Mouse (Mus musculus) monocyte, adult 5-6 weeks (primary cell): ENCODE data around the gene Oit1. TPM values are rescaled to one million over a fixed set of nuclear protein-coding genes. Genes with fewer than 3 reads are reported as not detected.

Experiments used
- ATAC-seq: fragments of 153-309, 156-312 bp; replicated peaks from 2 replicates; pipeline ENCODE4 v1.8.0; 2017; ENCODE audit warnings: mild to moderate bottlenecking; ENCODE audit not compliant: low TSS enrichment, insufficient number of reproducible peaks, severe bottlenecking, poor library complexity, low FRiP score
- total RNA-seq: library from RNA; stranded (forward); fragments of 200-1000, 200-491, 200-594 nt; gene quantifications from 3 replicates; pipeline ENCODE4 v1.2.3, GENCODE M21; 2017

Gene Oit1
- not detected in 3 replicates for total RNA-seq

DNA sequence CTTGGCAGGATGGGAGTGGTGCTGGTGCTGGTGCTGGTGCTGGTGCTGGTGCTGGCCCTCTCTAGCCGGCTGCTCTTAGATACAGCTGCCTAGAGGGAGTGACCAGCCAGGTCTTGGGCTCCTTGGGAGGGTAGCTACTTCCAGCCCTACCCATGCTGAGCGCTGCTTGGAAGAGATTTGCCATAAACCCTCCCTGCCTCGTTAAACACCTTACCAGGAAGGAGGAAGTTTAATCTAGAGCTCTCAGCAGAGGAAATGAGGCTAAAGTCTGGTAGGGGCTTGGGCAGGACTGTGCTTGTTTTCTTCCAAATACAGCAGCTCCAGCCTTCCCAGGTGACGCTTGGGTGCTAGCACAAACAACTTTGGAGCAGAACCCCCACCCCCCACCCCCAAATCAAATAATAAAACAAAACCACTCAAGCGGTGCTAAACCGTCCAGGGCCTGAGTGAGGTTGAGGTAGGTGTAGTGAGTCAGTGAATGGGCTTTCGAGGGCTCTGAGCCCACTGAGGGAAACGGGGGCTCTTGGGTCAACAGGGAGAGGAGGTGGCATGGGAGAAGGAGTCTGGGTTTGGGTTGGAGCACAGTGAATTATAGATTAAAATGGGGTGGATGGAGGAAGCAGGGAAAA lies at the start of gene Oit1:
Gene Oit1, minus strand, starts transcription at position 70 of the 629 bp plus-strand sequence.
- no peak for ATAC-seq

- no peak for ATAC-seq
Measured at GRCm38 (mm10) chr14:8422833-8423232, 44.3 kb upstream of the Oit1 start.

DNA sequence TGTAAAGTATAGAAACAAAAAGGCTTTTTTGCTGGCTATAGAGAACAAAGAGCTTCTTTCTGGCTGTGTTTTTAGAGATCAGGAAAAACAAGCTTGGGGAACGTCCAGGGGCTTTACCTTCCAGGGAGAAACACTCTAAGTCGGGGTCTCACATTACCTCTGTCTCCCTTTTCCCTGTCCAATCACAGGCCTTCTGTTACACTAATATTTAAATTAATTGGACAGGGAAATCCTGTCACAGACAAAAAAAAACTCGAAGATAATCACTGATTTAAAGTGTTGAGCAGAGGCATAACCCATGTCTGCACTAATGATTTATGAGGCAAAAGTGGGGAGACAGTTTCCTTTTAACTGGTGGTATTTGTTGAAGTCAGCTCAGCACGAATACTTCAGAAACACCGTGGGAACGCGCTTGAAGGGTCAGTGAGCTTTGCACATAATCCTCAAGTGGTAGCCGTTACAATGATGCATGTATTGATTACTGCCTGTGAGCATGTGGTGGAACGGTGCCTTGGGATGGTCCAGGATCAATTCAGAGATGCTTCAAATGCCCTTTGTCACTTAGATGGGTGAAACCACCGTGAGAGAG lies 42.7 kb upstream of the Oit1 start:
- ATAC-seq = no peak

GRCm38 (mm10) chr14:8418610-8419009 lies 40.1 kb upstream of the Oit1 start:
- no peak for ATAC-seq

DNA sequence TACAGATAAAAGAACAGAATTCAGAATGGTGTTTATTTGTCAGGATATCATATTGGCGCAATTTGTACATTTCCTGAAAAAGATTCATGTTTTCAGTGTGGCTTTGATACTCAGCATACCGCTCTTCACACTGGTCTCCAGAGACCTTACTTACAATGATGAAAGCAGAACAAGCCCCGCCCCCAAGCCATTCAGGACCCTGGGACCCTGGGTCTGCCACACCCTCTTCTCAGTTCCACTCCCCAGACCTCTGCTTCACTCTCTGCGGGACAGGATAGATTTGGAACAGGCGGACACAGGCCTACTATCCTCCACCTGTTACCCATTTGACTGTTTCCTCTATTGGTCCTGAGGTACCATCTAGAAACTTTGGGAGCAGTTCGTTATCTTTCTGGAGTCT lies 27.4 kb upstream of the Oit1 start:
- no peak for ATAC-seq

- no peak for ATAC-seq
Measured at GRCm38 (mm10) chr14:8403310-8403709, 24.8 kb upstream of the Oit1 start.

- no peak for ATAC-seq
Measured at GRCm38 (mm10) chr14:8398507-8398906, 20.0 kb upstream of the Oit1 start.

DNA sequence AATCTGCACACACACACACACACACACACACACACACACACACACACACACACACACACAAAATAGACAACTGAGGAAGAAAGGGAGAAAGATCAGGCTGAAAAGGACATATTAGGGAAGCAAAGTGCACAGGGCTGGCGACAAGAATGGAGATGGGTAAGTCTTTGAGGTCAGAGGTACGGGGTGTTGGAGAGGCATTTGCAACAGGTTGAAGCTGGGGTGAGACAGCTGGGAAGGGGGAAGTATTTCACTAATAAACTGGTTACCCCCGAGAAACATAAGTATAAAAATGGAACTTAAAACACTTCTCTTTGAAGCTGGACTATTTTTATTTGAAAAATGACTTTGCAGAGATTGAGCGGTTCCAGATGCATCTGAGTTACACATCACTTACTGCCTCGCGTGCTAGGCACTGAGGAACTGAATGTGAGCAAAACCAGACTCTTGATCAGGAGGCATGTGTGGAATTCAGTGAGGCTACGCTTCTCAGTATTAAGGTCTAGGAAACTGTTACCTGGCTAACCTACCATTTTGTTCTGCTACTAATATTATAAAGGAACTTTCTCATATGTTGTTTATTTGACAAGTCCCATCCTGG lies 17.2 kb upstream of the Oit1 start:
- ATAC-seq = no peak

DNA sequence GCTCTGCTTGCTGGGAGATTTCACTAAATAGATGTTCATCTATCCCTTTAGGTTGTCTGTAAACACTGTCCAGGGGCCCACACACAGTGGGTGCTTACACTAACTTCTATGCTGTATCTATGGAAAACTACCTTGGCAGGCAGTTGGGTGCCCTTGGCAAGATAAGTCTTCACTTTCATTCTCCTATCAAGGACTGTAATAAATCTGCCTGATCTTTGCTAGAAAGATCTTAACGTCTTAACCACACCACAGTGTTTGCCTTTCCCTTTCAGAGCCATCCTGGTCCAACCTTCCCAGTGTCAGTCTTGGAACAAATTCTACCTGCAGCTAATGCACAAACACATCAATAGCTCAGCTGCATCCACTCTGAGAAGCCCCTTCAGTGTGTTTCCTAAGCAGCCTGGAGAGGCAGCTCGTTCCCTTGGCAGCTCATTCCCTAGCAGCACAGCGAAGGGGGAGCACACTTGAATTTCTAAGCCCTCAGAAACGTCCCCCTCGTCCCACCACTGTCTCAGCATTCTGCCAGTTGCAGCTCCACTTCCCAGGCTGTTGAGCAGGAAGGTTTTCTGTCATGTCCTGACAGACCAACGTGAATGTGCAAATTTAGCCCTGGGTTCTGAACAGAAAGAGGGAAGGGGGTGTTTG lies 13.7 kb upstream of the Oit1 start:
- ATAC-seq = no peak

DNA sequence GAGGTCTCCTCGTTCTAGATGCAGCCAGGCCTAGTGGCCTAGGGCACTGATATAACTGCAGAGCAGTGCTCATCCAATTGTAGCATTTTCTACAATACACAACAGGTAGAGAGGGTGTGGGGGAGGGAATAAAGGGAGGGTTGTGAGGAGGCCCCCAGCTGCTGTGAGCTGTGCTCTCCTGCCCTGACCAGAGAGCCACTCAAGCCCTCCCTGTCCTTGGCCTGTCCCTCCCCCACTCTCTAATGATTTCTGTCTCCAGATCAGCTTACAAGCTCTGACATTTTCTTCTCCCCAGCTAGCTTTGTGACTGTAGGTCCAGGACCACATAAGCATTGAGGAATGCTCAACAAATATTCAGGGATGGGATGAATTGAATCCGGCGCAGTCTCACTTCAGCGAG lies 9.2 kb downstream of the Oit1 start:
- no peak for ATAC-seq

- no peak for ATAC-seq
Measured at GRCm38 (mm10) chr14:8368900-8369299, 9.7 kb downstream of the Oit1 start.

GRCm38 (mm10) chr14:8367727-8368520 lies 10.6 kb downstream of the Oit1 start:
- ATAC-seq = no peak

DNA sequence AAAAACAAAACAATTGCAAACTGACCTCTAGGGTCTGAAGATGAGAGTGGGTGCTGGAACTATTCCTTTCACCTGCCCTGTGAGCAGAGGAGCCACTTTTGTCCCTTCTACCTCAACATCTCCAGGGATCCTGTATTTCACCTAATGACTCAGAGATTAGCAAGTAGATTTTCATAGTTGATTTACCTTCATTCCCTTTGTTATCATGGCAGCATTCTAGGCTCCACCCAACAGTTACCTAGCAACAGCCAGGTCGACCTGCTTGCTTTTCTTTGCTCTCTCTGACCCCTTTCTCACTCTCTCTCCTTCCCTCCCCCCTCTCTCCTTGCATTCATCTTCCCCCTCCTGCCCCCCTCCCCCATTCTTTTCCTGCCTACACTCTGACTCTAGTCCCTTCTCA lies 11.4 kb downstream of the Oit1 start:
- ATAC-seq = no peak

- no peak for ATAC-seq
Measured at GRCm38 (mm10) chr14:8365833-8366232, 12.7 kb downstream of the Oit1 start.

- no peak for ATAC-seq
Measured at GRCm38 (mm10) chr14:8356836-8357235, 21.7 kb downstream of the Oit1 start.

DNA sequence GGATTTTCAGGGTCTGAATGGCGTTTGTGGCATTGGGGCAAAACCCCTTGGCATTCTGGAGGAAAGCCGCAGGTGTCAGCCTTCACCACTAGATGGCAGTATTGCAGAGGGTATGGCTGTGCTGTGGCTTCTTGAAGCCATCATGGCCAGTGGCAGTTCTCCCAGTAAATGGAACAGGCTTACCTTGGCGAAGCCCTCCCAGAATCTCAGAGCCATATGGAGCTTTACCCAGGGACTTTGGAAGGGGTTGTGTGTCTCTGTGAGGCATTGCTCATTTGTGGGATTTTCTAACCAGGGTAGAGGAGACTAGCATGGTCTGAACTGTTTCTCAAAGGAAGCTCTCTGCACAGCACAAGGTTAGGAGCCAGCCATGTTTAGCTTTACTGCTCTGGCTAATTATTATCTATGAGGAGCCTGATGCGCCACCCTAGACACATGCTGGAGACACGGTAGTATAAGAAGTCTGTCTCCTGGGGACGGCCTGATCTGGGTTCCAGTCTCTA lies 22.5 kb downstream of the Oit1 start:
- ATAC-seq = no peak

- no peak for ATAC-seq
Measured at GRCm38 (mm10) chr14:8348927-8349326, 29.6 kb downstream of the Oit1 start.

GRCm38 (mm10) chr14:8346255-8346997 lies 32.1 kb downstream of the Oit1 start:
- ATAC-seq = peak; percentile 51; the same call in 1 of the 2 replicates
